Mouse (Mus musculus): ENCODE measurements at regions not wholly inside any gene's neighbourhood (a gene's known extent, or its start where the extent isn't known, plus 50 kb on each side); places are given as distances from the start of the nearest gene placed in this dataset.
A peak's percentile ranks its signal among the peaks of the same experiment; 100 is the strongest.
"Not testable (repeated sequence)": the region's sequence is repeated elsewhere in the genome, so short reads cannot be mapped to it uniquely, and the experiment has no call there.

- DNase-seq = peak; percentile 27 to 47
These were observed 122.0 kb upstream of the Gm11096 start for GRCm38 (mm10) chr17:81319605-81320004.

DNA sequence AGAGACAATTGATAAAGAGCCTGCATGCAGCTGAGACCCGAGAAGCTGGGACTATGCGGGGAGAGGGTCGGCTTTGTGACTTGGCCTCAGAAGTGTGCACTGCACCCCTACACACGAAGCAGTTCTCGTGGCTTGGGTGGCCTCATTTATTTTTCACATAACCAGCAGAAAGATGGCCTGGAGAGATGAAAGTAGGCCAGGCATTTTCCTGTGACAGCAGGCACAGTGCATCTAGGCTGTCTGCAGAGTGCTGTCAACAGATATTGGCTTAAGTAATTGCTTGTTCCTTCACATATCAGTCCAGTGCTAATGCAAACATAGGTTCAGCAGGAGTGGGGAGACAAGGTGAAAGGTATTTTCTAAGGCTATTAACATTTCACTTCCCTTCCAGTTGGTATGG is 124.9 kb upstream of the Gm11096 start:
- DNase-seq = peak; percentile 30 to 37

DNA sequence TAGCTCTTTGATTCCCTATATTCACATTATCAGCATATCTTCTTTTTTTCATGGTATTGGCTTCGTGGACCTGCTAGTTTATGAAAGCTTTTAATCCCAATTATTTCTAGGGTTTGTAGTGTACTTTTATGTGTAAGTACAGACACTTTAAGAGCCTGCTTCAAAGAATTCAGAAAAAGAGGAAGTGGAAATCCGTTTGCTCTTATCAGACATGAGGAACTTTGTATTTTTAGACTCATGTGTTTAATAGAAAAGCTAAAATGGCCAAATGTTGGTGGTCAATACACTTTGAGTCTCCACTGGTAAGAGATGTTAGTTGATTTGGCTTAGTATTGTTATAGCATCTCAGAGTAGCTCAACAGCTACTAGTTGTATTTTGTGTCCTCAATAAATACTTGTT is 135.7 kb upstream of the Gm11096 start:
- DNase-seq = no peak

DNA sequence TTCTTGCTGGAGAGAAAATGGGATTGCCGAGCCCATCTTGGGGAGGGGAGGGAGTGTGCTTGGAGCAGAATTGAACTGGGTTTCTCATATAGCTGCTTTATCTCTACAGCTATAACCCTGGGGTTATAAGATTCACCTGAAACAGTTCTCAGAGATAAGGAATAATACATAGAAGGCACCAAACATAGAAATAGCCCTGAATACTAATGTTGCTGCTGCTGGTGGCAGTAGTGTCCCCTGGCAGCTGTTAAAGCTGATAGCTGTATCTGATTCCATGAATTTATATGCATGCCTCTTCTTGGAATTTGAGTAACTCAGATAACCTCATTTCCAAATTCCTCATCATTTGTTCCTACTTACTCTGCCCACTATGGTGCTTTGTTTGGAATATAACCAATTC is 137.0 kb upstream of the Gm11096 start:
- no peak for DNase-seq

- DNase-seq = no peak
These were observed 139.1 kb upstream of the Gm11096 start for GRCm38 (mm10) chr17:81302490-81302889.

GRCm38 (mm10) chr17:81291829-81292228 is 149.7 kb upstream of the Gm11096 start:
- no peak for DNase-seq

DNA sequence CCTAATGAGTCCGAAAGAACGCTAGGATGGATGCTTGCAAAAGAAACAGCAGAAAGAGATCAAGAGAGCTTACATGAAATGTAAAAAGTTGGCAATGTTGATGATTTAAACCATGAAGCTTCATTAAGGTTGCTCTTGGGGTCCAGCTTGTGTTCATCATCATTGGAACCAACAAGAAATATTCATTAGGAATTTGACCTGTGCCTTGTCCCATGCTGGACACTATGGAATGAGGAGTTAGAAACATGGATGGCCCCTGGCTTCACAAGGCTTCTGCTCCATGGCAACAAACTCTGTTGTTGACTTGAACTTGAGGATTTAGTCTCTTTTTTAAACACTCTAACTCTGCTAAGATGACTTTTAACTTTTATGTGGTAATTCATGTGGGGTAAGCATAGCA is 159.0 kb upstream of the Gm11096 start:
- DNase-seq = no peak

GRCm38 (mm10) chr17:81270235-81270634 is 171.3 kb upstream of the Gm11096 start:
- DNase-seq = no peak

- no peak for DNase-seq
These were observed 179.6 kb upstream of the Gm11096 start for GRCm38 (mm10) chr17:81261957-81262356.

DNA sequence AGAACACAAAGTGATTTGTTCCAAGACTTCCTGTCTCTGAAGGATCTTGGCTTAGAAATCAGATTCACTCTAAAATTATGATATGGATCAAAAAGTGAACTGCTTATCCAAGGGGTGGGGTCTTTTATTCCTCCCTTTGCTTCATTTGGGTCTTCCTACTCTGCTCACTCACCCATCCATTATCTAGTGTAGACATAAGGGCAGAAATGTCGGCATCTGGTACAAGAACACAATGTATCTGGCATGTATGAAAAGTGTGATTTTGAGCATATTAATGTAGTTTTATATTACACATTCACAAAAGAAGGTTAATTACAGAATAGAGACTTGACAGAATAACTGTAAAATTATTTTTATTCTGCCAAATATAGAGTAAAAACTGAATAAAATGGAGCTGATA is 181.5 kb upstream of the Gm11096 start:
- no peak for DNase-seq

DNA sequence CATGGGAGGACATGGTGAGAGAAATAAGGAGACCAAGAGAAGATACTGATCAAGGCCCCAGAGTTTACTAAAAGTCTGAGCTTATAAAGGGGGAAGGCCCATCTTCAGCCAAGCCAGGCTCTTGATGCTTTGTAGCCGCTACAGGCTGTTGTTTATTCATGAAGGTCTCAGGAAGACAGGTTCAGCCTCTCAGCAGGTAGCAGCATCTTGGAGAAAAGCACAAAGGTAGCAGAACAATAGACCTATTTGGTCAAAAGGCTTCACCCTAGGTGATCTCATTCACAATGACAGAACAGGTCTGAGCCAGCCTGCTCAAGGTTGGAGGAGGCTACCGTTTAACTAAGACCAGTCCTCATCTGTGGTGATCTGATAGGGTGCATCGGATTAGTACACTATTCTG is 185.5 kb upstream of the Gm11096 start:
- no peak for DNase-seq

- DNase-seq = peak; percentile 74 to 81
These were observed 185.9 kb upstream of the Thumpd2 start for GRCm38 (mm10) chr17:81250748-81251147.

DNA sequence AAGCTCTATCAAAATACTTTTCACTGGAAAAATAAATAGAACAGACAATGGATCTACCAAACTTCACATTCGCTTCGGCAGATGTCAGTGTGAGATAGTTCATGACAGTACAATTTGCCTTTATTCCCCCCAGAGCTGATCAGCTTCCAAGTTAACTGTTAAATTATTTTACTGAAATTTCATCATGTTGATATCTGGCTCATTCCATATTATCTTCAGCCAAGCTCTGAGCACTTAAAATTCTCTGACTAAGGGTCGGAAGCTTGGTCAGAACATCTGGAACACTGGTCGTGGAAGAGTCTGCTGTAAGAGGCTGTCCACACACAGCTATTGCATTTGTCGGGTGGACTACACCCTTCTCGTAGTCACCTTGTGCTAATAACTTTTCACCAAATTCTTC is 181.3 kb upstream of the Thumpd2 start:
- no peak for DNase-seq

GRCm38 (mm10) chr17:81231771-81232170 is 166.9 kb upstream of the Thumpd2 start:
- not testable (repeated sequence) for DNase-seq

GRCm38 (mm10) chr17:81225281-81225680 is 160.4 kb upstream of the Thumpd2 start:
- no peak for DNase-seq

DNA sequence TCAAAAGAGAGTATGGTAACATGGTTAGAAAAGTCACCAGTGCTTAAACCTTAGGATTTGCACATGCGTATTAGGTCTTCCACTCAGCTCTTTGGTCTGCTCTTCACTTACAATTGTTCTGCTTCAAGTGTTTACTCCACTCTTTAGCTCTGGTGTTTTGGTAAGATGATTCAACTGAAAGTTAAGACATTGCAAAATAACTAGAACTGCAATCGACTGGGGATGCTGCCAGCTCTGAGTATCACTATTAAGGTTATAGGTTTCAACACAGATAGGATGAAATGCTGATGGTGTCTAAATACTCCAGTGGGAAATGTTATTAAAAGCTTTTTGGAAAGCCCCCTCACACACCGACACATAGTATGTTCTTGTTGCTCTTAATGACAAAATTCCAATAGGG is 156.6 kb upstream of the Thumpd2 start:
- DNase-seq = no peak

- DNase-seq = no peak
These were observed 150.0 kb upstream of the Thumpd2 start for GRCm38 (mm10) chr17:81214844-81215243.

- no peak for DNase-seq
These were observed 147.2 kb upstream of the Thumpd2 start for GRCm38 (mm10) chr17:81212043-81212442.

- DNase-seq = no peak
These were observed 145.5 kb upstream of the Thumpd2 start for GRCm38 (mm10) chr17:81210389-81210788.

DNA sequence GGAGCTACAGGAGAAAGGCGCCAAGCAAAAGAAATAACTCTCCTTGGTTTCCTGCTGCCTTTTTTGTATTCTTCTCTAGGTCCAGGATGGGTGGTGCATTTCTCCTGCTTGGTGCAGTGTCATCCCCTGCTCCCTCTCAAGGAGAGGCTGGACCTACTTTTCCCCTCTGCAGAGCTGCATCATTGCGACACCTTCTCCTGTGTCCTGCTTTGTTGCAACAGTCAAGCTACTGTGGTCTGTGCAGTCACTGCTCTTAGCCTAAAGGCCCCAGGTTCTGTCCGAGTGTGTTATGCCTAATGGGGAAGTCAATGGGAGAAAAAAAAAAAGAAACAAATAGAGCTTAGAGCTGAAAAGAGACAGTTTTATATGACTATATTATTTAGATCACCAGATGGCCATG is 144.4 kb upstream of the Thumpd2 start:
- no peak for DNase-seq

DNA sequence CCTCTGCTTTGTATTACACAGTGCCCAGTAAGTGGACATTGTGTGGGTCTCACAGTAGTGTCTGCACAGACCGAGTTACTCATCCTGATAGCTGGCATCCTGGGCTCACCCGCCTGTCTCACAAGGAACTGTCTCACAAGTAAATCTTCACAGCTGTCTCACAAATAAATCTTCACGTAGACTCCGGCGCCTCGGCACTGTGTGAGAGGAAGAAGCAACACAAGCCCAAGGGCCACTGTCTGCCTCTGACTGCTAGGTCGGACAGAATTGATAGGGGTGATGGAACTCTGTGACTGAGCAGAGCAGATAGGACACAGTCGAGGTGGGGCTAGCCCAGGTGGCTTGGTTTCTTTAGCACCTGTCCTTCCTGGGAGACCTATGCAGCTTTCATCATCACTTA is 136.2 kb upstream of the Thumpd2 start:
- no peak for DNase-seq

DNA sequence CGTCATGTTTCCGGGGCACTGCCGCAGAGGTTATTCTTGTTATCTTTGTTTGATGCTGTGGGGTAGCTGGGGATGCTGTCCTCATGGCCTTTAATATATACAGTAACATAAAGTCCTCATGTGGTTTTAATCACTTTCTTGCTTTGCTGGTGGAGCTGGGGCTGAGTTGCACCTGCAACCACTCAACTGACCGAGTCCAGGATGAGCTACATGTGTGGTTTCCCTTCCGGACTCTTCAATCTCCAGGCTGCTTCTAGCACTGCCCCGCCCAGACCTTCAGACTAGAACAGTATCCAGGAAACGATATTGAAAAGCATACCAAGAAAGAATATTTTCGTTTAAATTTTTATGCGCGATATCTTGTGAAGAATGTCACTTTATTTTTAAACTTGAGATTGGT is 129.1 kb upstream of the Thumpd2 start:
- peak in 1 of 2 experiments; percentile 6 for DNase-seq

DNA sequence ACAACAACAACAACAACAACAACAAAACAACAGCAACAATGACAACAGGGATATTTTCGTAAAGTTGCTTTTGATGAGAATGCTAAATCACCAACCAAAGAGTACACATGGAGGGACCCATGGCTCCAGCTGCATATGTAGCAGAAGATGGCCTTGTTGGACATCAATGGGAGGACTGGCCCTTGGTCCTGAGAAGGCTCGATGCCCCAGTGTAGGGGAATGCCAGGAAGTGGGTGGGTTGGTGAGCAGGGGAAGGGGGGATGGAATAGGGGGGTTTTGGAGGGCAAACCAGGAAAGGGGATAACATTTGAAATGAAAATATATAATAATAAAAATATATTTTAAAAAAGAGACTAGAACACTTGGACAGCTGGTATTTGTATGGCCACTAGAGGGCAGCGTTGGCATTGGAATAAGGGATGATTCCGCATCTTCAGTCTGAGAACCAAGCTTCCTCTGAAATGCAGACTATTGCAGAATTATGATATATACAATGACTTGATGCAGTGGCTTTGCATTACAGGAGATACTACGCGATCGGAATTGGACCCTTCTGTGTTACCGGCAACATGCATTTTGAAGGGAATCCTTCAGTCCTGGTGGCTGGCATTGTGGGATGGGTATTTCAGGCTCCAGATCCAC is 128.5 kb upstream of the Thumpd2 start:
- peak; percentile 75 to 88 for DNase-seq

GRCm38 (mm10) chr17:81189996-81190395 is 125.1 kb upstream of the Thumpd2 start:
- peak; percentile 54 to 68 for DNase-seq

GRCm38 (mm10) chr17:81185685-81186084 is 120.8 kb upstream of the Thumpd2 start:
- no peak for DNase-seq
